Mouse (Mus musculus) midbrain, postnatal 0 days (tissue): ENCODE data around the gene Anks3. TPM values are rescaled to one million over a fixed set of nuclear protein-coding genes. Genes with fewer than 3 reads are reported as not detected.

ENCODE experiments used
- ATAC-seq: fragments of 200-750 bp; cut with Nextera tagmentation; 2 replicates; pipeline ENCODE4 v1.8.0; 2017; ENCODE audit warnings: moderate number of reproducible peaks, mild to moderate bottlenecking, moderate TSS enrichment, moderate library complexity; ENCODE audit not compliant: low FRiP score
- DNase-seq: peaks from one replicate; pipeline ENCODE4 v3.0.0-alpha.2; 2015; ENCODE audit warnings: low spot score
- H3K27ac ChIP-seq: fragments of 300-500 bp; sonication (generic); 2 replicates; pipeline ENCODE4 v1.5.1; 2014; ENCODE audit warnings: low read depth, mild to moderate bottlenecking, low read length, mixed read lengths
- H3K27me3 ChIP-seq: fragments of 300-500 bp; sonication (generic); 2 replicates; pipeline ENCODE4 v1.6.1; 2014; ENCODE audit warnings: low read length, control low read depth, mixed read lengths; ENCODE audit not compliant: insufficient read depth
- H3K36me3 ChIP-seq: fragments of 300-500 bp; sonication (generic); 2 replicates; pipeline ENCODE4 v1.6.1; 2014; ENCODE audit warnings: low read length, control low read depth, mixed read lengths; ENCODE audit not compliant: insufficient read depth
- H3K4me1 ChIP-seq: fragments of 300-500 bp; sonication (generic); 2 replicates; pipeline ENCODE4 v1.6.1; 2014; ENCODE audit warnings: mild to moderate bottlenecking, control low read depth, antibody characterized with exemption, low read length, mixed read lengths; ENCODE audit not compliant: insufficient read depth
- H3K4me2 ChIP-seq: fragments of 300-500 bp; sonication (generic); 2 replicates; pipeline ENCODE4 v1.6.1; 2014; ENCODE audit warnings: low read depth, mild to moderate bottlenecking, low read length, mixed read lengths; ENCODE audit not compliant: poor library complexity, severe bottlenecking
- H3K4me3 ChIP-seq: fragments of 300-500 bp; sonication (generic); 2 replicates; pipeline ENCODE4 v1.5.1; 2014; ENCODE audit warnings: low read depth, mild to moderate bottlenecking, low read length, moderate library complexity
- H3K9ac ChIP-seq: fragments of 300-500 bp; sonication (generic); replicated peaks from 2 replicates; pipeline ENCODE4 v1.6.1; 2014; ENCODE audit warnings: mild to moderate bottlenecking, low read length, moderate library complexity, mixed read lengths; ENCODE audit not compliant: poor library complexity, severe bottlenecking
- H3K9me3 ChIP-seq: fragments of 300-500 bp; sonication (generic); 2 replicates; pipeline ENCODE4 v1.6.1; 2016; ENCODE audit warnings: low read length, control low read depth
- CTCF ChIP-seq: IDR thresholded peaks from 2 replicates; pipeline ENCODE4 v1.5.1; 2016; ENCODE audit warnings: antibody characterized with exemption, mild to moderate bottlenecking
- WGBS: fragments of 180-500 bp; shearing (Covaris S2); extraction: QIAGEN DNeasy Blood & Tissue Kit; methylation state at CpG from one replicate; pipeline ENCODE4 v1.1.7; 2014; 5-methylcytosine and 5-hydroxymethylcytosine counted together
- polyA plus RNA-seq: library from polyadenylated mRNA; unstranded; fragments of >200 nt; fragmentation: Nextera tagmentation; extraction: Ambion mirVana; gene quantifications from 2 replicates; pipeline ENCODE4 v1.2.1, GENCODE M21; 2015
- total RNA-seq: library from RNA; depleted of rRNA; stranded (reverse); fragments of >200 nt; gene quantifications from 2 replicates; pipeline ENCODE4 v1.2.3, GENCODE M21; 2014

The Anks3 gene
- total and polyA plus RNA-seq, 2 experiments from 2014 or later = 36.7 to 44.3 TPM

DNA sequence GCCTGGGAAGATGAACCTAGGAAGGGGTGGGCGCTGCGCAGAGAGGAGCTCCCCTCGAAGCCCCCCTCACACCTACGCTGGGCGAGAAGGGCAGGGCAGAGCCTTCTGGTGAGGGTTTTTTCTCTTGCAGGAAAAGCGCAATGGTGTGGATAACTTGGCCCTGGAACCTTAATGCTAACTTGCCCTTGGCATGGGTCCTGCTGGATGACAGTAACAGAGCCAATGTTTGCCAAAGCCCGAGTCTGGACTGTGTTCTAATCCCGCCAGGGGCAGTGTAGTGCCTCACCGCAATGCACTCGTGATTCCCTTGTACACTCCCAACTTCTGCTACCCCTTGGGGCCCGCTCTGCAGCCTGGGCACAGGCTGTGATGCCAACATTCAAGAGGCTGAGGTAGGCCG lies 44.1 kb upstream of the Anks3 start:
- DNase-seq (no peak), ATAC-seq (no peak)
- H3K27me3 ChIP-seq = no peaks in the 10 kb centered on the region
- no peak overlapping the region for H3K9ac ChIP-seq
- no peak overlapping the region for H3K4me2 ChIP-seq
- peaks cover 5% of the 10 kb centered on the region; the same call in 1 of the 2 replicates for H3K36me3 ChIP-seq
- no peak overlapping the region for H3K27ac ChIP-seq
- no peaks in the 10 kb centered on the region for H3K9me3 ChIP-seq
- no peak overlapping the region for H3K4me3 ChIP-seq
- 86% methylated on average over 12 of the region's 12 CpGs for WGBS
- TF ChIP-seq CTCF = no peak
- peaks cover 7% of the 10 kb centered on the region; the same call in 1 of the 2 replicates for H3K4me1 ChIP-seq

DNA sequence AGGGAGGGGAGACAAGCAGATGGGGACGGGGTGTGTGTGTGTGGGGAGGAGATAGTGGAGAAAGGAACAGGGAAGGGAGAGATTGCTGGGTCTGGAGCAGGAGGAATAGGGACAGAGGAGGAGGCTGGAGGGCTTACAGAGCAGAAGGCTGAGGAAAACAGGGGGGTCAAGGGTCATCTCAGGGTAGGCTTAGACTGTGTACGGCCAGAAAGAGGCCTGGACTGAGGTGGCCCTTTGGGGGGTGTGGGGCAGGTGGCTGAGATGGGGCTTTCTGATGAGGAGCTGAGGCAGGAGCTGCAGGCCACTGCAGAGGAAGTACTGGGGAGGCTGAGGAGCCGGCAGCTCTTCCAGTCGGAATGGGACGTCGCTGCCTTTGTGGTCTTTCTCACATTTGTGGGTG lies 43.5 kb upstream of the Anks3 start:
- ATAC-seq = 0 out of 2 replicates have a peak, but pooled peaks have one; percentile 5
- DNase-seq = no peak
- Histone ChIP-seq H3K9ac (no peak overlapping the region), H3K4me1 (peaks cover 4% of the 10 kb centered on the region; the same call in 1 of the 2 replicates), H3K36me3 (peaks cover 5% of the 10 kb centered on the region; the same call in 1 of the 2 replicates), H3K4me3 (no peak overlapping the region), H3K9me3 (no peaks in the 10 kb centered on the region), H3K4me2 (no peak overlapping the region), H3K27ac (no peak overlapping the region), H3K27me3 (no peaks in the 10 kb centered on the region)
- no peak for TF ChIP-seq CTCF
- WGBS = 54% methylated on average over 6 of the region's 6 CpGs

DNA sequence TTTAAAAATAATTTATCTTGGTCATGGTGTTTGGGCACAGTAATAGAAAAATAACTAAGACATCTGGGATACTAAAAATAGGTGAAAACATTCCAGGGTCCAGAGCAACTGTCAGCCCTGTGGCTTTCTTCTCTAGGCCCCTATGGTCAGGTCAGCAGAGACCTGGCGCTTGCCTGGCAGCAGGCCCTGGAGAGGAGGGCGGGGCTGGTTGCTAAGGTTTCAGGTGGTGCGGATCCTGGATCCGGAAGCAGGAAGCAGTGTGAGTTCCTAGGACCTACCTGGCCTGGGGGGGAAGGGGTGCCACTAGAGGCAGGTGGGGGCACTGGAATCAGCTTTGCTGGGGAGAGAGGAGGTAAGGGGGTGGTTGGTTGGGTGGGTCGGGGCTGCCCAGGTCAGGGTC lies 43.1 kb upstream of the Anks3 start, which contains the start of gene Smim22:
Gene Smim22, plus strand, starts transcription at position 222 of the 400 bp plus-strand sequence.
- TF ChIP-seq CTCF = no peak

DNA sequence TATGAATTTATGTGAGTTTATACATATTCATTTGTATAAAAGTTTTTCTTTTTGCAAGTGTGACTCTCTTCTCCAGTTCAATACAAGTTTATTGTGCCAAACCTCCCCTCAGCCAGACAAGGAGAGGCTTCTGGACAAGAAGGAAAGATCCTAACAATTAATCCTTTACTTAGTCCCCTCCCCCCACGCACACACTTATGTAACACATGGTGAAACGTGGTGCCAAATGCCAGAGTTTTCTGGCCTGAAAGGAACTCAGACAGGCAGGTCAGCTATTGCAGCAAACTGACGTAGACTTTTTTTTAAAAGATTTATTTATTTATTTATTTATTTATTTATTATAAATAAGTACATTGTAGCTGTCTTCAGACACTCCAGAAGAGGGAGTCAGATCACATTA lies 36.6 kb upstream of the Anks3 start:
- no peak overlapping the region for H3K27ac ChIP-seq
- no peaks in the 10 kb centered on the region for H3K36me3 ChIP-seq
- H3K4me3 ChIP-seq = no peak overlapping the region
- H3K9ac ChIP-seq = no peak overlapping the region
- H3K27me3 ChIP-seq = no peaks in the 10 kb centered on the region
- H3K4me1 ChIP-seq = no peaks in the 10 kb centered on the region
- no peaks in the 10 kb centered on the region for H3K9me3 ChIP-seq
- ATAC-seq (no peak), DNase-seq (no peak)
- no peak for TF ChIP-seq CTCF
- H3K4me2 ChIP-seq = no peak overlapping the region
- 65% methylated on average over 3 of the region's 3 CpGs for WGBS

More for the DNA sequence above, 43.1 kb upstream of the Anks3 start, which contains the start of gene Smim22:
- Histone ChIP-seq H3K9me3 (no peaks in the 10 kb centered on the region), H3K27ac (no peak within 1 kb of the TSS), H3K4me2 (no peak within 1 kb of the TSS), H3K9ac (no peak within 1 kb of the TSS), H3K4me3 (no peak within 1 kb of the TSS), H3K4me1 (no peaks in the 10 kb centered on the region; the same call in 1 of the 2 replicates), H3K27me3 (no peaks in the 10 kb centered on the region), H3K36me3 (peaks cover 5% of the 10 kb centered on the region; the same call in 1 of the 2 replicates)
- ATAC-seq = no peak
- no peak for DNase-seq
- WGBS = 65% methylated on average over 5 of the region's 5 CpGs

DNA sequence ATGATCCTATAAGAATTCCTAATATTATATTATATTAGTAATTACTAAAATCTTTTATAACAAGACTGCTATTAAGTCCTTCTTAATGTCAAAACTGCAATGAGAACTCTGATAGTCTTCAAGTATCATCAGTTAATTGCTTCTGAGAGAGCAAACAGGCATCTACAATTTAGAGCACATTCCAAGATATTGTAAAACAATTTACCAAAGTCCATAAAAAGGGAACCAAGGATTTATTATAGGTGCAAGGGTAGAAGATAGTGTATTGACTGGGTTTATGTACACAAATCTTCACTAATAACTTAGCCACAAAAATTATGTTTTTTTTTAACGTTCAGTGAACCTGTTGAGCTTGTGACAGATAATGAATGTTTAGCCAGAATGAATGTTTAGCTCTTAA lies 35.0 kb upstream of the Anks3 start:
- Histone ChIP-seq H3K4me2 (no peak overlapping the region), H3K9ac (no peak overlapping the region), H3K4me3 (no peak overlapping the region), H3K27ac (no peak overlapping the region), H3K4me1 (no peaks in the 10 kb centered on the region), H3K9me3 (no peaks in the 10 kb centered on the region), H3K27me3 (no peaks in the 10 kb centered on the region), H3K36me3 (no peaks in the 10 kb centered on the region)
- TF ChIP-seq CTCF = no peak
- 75% methylated on average over 1 of the region's 1 CpGs for WGBS
- no peak for ATAC-seq
- no peak for DNase-seq

DNA sequence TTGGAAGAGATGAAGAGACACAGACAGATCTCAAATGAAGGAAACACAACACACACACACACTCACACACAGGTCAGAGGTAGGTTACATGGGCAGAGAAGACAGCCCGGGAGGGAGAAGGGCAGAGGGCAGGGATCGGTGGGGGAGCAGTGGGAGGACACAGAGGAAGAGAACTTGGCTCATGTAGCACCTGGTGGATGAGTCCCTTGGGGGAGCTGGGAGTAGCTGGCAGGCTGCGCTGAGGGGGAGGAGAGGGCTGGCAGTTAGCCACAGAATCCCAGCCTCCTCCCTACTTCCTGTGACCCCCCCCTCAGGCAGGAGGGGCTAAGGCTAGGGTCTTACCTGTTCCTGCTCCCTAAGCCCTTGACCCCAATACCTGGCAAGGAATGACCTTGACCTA lies 33.5 kb upstream of the Anks3 start, which contains the start of gene Sept12:
Gene Sept12, minus strand, starts transcription at position 300 of the 400 bp plus-strand sequence.
- no peak for TF ChIP-seq CTCF
- DNase-seq (no peak), ATAC-seq (no peak)
- Histone ChIP-seq H3K9ac (no peak within 1 kb of the TSS), H3K4me1 (no peaks in the 10 kb centered on the region), H3K27me3 (no peaks in the 10 kb centered on the region), H3K4me2 (no peak within 1 kb of the TSS), H3K36me3 (no peaks in the 10 kb centered on the region), H3K4me3 (no peak within 1 kb of the TSS), H3K27ac (no peak within 1 kb of the TSS), H3K9me3 (no peaks in the 10 kb centered on the region)
- WGBS = 65% methylated on average over 2 of the region's 3 CpGs
